Mouse (Mus musculus): ENCODE measurements around the gene Dnlz. TPM values are rescaled to one million over a fixed set of nuclear protein-coding genes. Genes with fewer than 3 reads are reported as not detected.

Dnlz gene
- polyA plus RNA-seq, 1 experiment from 2014 or later = 28.3 TPM

- H3K4me1 ChIP-seq (replicated peaks; ENCODE audit: control insufficient read depth, insufficient read depth, low read length) = peaks cover 15% of the 10 kb centered on the region
- no peak for ATAC-seq (ENCODE audit: low FRiP score)
- H3K27ac ChIP-seq = no peak overlapping the region
- no peaks in the 10 kb centered on the region for H3K27me3 ChIP-seq (ENCODE audit: control insufficient read depth, insufficient read depth, low read length)
- no peaks in the 10 kb centered on the region for H3K9me3 ChIP-seq (ENCODE audit: control insufficient read depth, low read length)
- no peak overlapping the region for H3K4me3 ChIP-seq (replicated peaks; ENCODE audit: low read length)
- WGBS = 73% methylated on average over 6 of the region's 6 CpGs
- no peak overlapping the region for H3K4me2 ChIP-seq (replicated peaks)
- H3K9ac ChIP-seq = no peak overlapping the region
- peaks cover 70% of the 10 kb centered on the region for H3K36me3 ChIP-seq (replicated peaks; ENCODE audit: control insufficient read depth, insufficient read depth)
- DNase-seq (ENCODE audit: low spot score) = no peak
These were observed 3.7 kb downstream of the Dnlz start for GRCm38 (mm10) chr2:26348241-26348640.

DNA sequence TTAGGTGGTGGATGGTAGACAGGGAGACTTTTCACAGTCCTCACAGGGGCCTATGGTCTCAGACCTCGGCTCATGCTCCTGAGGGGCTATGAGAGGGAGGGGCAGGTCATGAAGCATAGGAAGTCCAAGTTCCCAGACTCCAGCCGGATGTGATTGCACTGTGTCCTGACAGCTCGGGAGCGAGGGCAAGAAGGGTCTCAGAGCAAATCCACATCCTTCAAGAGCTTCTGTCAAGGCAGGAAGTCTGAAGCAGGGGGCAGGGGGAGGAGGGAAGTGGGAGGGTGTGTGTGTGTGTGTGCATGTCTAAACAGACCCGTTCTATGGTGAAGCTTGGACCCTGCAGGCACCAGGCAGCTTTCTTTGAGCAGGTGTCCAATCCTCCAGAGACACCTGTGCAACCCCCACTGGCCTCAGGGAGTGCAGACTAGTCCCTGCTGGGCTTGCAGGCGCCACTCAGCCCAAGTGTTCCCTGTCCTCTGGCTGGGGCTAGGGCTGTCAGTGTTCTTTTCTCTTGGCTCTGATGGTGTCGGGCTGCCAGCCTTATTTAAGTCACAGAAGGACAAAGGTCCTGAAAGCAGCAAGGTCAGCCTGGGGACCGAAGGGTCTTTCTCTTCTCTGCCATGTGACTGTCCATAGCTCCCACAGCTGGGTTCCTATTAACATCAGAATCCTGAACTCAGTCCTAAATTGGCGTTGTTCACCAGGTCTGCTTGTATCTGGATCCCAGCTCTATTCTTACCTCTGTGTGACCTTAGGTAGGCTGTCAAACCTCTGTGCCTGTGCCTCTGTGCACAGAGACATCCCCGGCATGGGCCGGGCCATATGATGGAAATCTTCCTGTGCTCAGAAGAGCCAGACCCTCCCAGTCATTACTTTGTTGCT lies 9.1 kb downstream of the Dnlz start:
- ATAC-seq (ENCODE audit: low FRiP score) = no peak
- Histone ChIP-seq H3K4me2 (replicated peaks) (no peak overlapping the region), H3K27ac (0 out of 2 replicates have a peak overlapping the region, but pooled peaks have one; percentile 4), H3K9me3 (ENCODE audit: control insufficient read depth, low read length) (no peaks in the 10 kb centered on the region), H3K27me3 (ENCODE audit: control insufficient read depth, insufficient read depth, low read length) (no peaks in the 10 kb centered on the region), H3K9ac (no peak overlapping the region), H3K4me3 (replicated peaks; ENCODE audit: low read length) (no peak overlapping the region), H3K36me3 (replicated peaks; ENCODE audit: control insufficient read depth, insufficient read depth) (peaks cover 94% of the 10 kb centered on the region), H3K4me1 (replicated peaks; ENCODE audit: control insufficient read depth, insufficient read depth, low read length) (no peaks in the 10 kb centered on the region)
- no peak for DNase-seq (ENCODE audit: low spot score)
- 76% methylated on average over 11 of the region's 11 CpGs for WGBS

DNA sequence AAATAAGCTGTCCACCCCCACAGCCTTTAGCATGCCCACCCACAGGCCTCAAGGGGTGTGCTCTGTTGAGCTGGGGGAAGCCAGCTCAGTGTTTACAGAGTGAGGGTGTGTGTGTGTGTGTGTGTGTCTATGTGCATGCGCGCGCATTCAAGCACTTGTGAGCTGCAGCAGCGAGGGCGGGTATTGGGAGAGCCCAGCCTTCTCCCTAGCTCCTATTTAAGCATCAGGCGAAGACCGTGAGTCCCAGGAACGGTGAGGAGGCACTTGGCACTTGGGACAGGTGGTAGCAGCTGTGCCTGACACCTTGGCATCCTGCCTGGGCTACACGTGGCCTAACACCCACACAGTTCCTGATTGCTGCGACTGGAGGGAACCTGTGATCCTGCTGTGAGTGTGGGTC lies 9.9 kb downstream of the Dnlz start:
- H3K4me1 ChIP-seq (replicated peaks; ENCODE audit: control insufficient read depth, insufficient read depth, low read length) = no peaks in the 10 kb centered on the region
- H3K27ac ChIP-seq = 0 out of 2 replicates have a peak overlapping the region, but pooled peaks have one; percentile 4
- no peaks in the 10 kb centered on the region for H3K9me3 ChIP-seq (ENCODE audit: control insufficient read depth, low read length)
- no peak overlapping the region for H3K4me2 ChIP-seq (replicated peaks)
- peaks cover 86% of the 10 kb centered on the region for H3K36me3 ChIP-seq (replicated peaks; ENCODE audit: control insufficient read depth, insufficient read depth)
- ATAC-seq (ENCODE audit: low FRiP score) (no peak), DNase-seq (ENCODE audit: low spot score) (no peak)
- 80% methylated on average over 10 of the region's 10 CpGs for WGBS
- no peak overlapping the region for H3K9ac ChIP-seq
- no peaks in the 10 kb centered on the region for H3K27me3 ChIP-seq (ENCODE audit: control insufficient read depth, insufficient read depth, low read length)
- H3K4me3 ChIP-seq (replicated peaks; ENCODE audit: low read length) = no peak overlapping the region

- H3K4me1 ChIP-seq (replicated peaks; ENCODE audit: control insufficient read depth, insufficient read depth, low read length) = no peaks in the 10 kb centered on the region
- DNase-seq (ENCODE audit: low spot score) = no peak
- no peaks in the 10 kb centered on the region for H3K27me3 ChIP-seq (ENCODE audit: control insufficient read depth, insufficient read depth, low read length)
- ATAC-seq (ENCODE audit: low FRiP score) = no peak
- H3K4me2 ChIP-seq (replicated peaks) = no peak overlapping the region
- H3K4me3 ChIP-seq (replicated peaks; ENCODE audit: low read length) = no peak overlapping the region
- no peak overlapping the region for H3K9ac ChIP-seq
- H3K9me3 ChIP-seq (ENCODE audit: control insufficient read depth, low read length) = no peaks in the 10 kb centered on the region
- peaks cover 81% of the 10 kb centered on the region for H3K36me3 ChIP-seq (replicated peaks; ENCODE audit: control insufficient read depth, insufficient read depth)
- 85% methylated on average over 2 of the region's 2 CpGs for WGBS
- no peak overlapping the region; the same call in 1 of the 2 replicates for H3K27ac ChIP-seq
These were observed 10.4 kb downstream of the Dnlz start for GRCm38 (mm10) chr2:26341510-26341981.

DNA sequence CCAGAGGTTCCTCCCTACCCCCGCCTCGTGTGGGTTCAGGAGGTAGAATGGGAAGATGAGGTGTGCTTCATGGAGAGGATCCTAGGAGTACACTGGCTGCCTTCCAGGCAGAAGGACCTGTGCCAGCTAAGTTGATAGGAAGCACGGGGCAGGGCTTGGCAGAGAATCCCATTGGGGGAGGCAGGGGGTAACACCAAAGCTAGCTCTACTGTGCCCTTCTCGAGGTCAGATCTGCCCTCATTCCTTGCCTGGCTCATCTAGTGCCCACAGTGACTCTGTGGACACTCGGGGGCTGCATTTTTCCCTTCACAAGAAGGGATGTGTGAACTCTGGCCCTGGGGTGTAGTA lies 12.7 kb downstream of the Dnlz start:
- Histone ChIP-seq H3K27ac (no peak overlapping the region), H3K36me3 (replicated peaks; ENCODE audit: control insufficient read depth, insufficient read depth) (peaks cover 58% of the 10 kb centered on the region), H3K4me3 (replicated peaks; ENCODE audit: low read length) (no peak overlapping the region), H3K4me2 (replicated peaks) (no peak overlapping the region), H3K4me1 (replicated peaks; ENCODE audit: control insufficient read depth, insufficient read depth, low read length) (no peaks in the 10 kb centered on the region), H3K9ac (no peak overlapping the region), H3K27me3 (ENCODE audit: control insufficient read depth, insufficient read depth, low read length) (no peaks in the 10 kb centered on the region), H3K9me3 (ENCODE audit: control insufficient read depth, low read length) (no peaks in the 10 kb centered on the region)
- no peak for DNase-seq (ENCODE audit: low spot score)
- no peak for ATAC-seq (ENCODE audit: low FRiP score)
- 85% methylated on average over 5 of the region's 5 CpGs for WGBS

GRCm38 (mm10) chr2:26338302-26339203 lies 13.4 kb downstream of the Dnlz start:
- ATAC-seq (ENCODE audit: low FRiP score) = peak; percentile 34; the same call in 1 of the 2 replicates
- H3K9me3 ChIP-seq (ENCODE audit: control insufficient read depth, low read length) = no peaks in the 10 kb centered on the region
- no peak overlapping the region for H3K27ac ChIP-seq
- no peaks in the 10 kb centered on the region for H3K27me3 ChIP-seq (ENCODE audit: control insufficient read depth, insufficient read depth, low read length)
- DNase-seq (ENCODE audit: low spot score) = no peak
- H3K4me2 ChIP-seq (replicated peaks) = no peak overlapping the region
- H3K4me1 ChIP-seq (replicated peaks; ENCODE audit: control insufficient read depth, insufficient read depth, low read length) = no peaks in the 10 kb centered on the region
- no peak overlapping the region for H3K9ac ChIP-seq
- no peak overlapping the region for H3K4me3 ChIP-seq (replicated peaks; ENCODE audit: low read length)
- 69% methylated on average over 8 of the region's 13 CpGs for WGBS
- peaks cover 51% of the 10 kb centered on the region for H3K36me3 ChIP-seq (replicated peaks; ENCODE audit: control insufficient read depth, insufficient read depth)

DNA sequence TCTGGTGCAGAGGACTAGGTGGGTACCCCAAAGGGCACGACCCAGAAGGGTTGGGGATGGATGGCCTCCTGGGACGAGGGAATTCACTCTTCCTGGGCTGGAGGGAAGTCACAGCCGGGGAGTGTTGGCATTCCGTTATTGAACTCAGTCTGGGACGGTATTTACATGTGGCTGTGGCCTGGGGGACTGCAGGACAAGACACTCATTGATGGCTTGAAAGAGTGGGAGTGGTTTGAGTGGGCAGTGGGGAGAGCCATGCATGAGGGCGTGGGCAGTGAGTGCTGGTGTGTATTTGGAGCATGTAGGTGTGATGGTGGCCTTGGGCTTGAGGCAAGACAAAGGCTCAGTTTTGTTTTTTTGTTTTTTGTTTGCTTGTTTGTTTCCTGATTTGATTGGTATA lies 21.2 kb downstream of the Dnlz start:
- Histone ChIP-seq H3K27ac (peak overlapping the region; percentile 67; the same call in 1 of the 2 replicates), H3K36me3 (replicated peaks; ENCODE audit: control insufficient read depth, insufficient read depth) (peaks cover 70% of the 10 kb centered on the region), H3K4me3 (replicated peaks; ENCODE audit: low read length) (no peak overlapping the region), H3K9ac (no peak overlapping the region; the same call in 1 of the 2 replicates), H3K4me2 (replicated peaks) (no peak overlapping the region; the same call in 1 of the 2 replicates), H3K27me3 (ENCODE audit: control insufficient read depth, insufficient read depth, low read length) (no peaks in the 10 kb centered on the region), H3K9me3 (ENCODE audit: control insufficient read depth, low read length) (no peaks in the 10 kb centered on the region), H3K4me1 (replicated peaks; ENCODE audit: control insufficient read depth, insufficient read depth, low read length) (no peaks in the 10 kb centered on the region)
- 67% methylated on average over 6 of the region's 6 CpGs for WGBS
- DNase-seq (ENCODE audit: low spot score) (no peak), ATAC-seq (ENCODE audit: low FRiP score) (no peak)

GRCm38 (mm10) chr2:26330056-26330468 lies 21.8 kb downstream of the Dnlz start:
- no peaks in the 10 kb centered on the region for H3K27me3 ChIP-seq (ENCODE audit: control insufficient read depth, insufficient read depth, low read length)
- peak; percentile 52 for ATAC-seq (ENCODE audit: low FRiP score)
- H3K36me3 ChIP-seq (replicated peaks; ENCODE audit: control insufficient read depth, insufficient read depth) = peaks cover 76% of the 10 kb centered on the region
- H3K4me1 ChIP-seq (replicated peaks; ENCODE audit: control insufficient read depth, insufficient read depth, low read length) = no peaks in the 10 kb centered on the region
- no peak for DNase-seq (ENCODE audit: low spot score)
- no peak overlapping the region for H3K4me3 ChIP-seq (replicated peaks; ENCODE audit: low read length)
- peak overlapping the region; percentile 67 for H3K27ac ChIP-seq
- no peaks in the 10 kb centered on the region for H3K9me3 ChIP-seq (ENCODE audit: control insufficient read depth, low read length)
- WGBS = 84% methylated on average over 4 of the region's 4 CpGs
- H3K9ac ChIP-seq = no peak overlapping the region; the same call in 1 of the 2 replicates
- H3K4me2 ChIP-seq (replicated peaks) = no peak overlapping the region

DNA sequence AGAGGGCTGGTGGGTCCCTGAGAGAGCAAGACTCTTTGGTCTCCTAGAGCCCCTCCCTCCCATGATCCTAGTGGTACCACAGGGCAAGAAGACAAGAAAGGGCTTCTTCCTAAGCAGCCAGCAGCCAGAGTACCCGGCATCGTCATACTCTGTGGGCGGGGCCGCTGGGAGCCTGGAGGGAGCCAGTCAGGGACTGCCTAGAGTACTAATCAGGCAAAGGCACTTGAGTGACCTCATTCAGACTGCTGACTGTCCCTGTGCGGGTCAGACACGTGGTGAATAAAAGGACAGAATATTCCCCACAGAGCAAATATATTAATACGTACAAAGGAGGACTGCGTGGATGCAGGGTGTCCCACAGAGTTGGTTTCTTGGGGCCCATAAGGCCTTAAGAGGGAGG lies 22.5 kb downstream of the Dnlz start:
- no peak for ATAC-seq (ENCODE audit: low FRiP score)
- WGBS = 46% methylated on average over 8 of the region's 8 CpGs
- no peak overlapping the region for H3K9ac ChIP-seq
- H3K4me3 ChIP-seq (replicated peaks; ENCODE audit: low read length) = no peak overlapping the region
- no peaks in the 10 kb centered on the region for H3K27me3 ChIP-seq (ENCODE audit: control insufficient read depth, insufficient read depth, low read length)
- H3K36me3 ChIP-seq (replicated peaks; ENCODE audit: control insufficient read depth, insufficient read depth) = peaks cover 83% of the 10 kb centered on the region
- H3K4me2 ChIP-seq (replicated peaks) = no peak overlapping the region
- H3K9me3 ChIP-seq (ENCODE audit: control insufficient read depth, low read length) = no peaks in the 10 kb centered on the region
- no peaks in the 10 kb centered on the region for H3K4me1 ChIP-seq (replicated peaks; ENCODE audit: control insufficient read depth, insufficient read depth, low read length)
- peak; percentile 40 for DNase-seq (ENCODE audit: low spot score)
- peak overlapping the region; percentile 67 for H3K27ac ChIP-seq

Data from hindbrain, embryonic 14.5 days (tissue).